Mouse (Mus musculus): ENCODE results near the gene Agmat. TPM values are rescaled to one million over a fixed set of nuclear protein-coding genes. Genes with fewer than 3 reads are reported as not detected.

Gene Agmat
- polyA plus RNA-seq, 1 experiment, result 0.15 TPM

DNA sequence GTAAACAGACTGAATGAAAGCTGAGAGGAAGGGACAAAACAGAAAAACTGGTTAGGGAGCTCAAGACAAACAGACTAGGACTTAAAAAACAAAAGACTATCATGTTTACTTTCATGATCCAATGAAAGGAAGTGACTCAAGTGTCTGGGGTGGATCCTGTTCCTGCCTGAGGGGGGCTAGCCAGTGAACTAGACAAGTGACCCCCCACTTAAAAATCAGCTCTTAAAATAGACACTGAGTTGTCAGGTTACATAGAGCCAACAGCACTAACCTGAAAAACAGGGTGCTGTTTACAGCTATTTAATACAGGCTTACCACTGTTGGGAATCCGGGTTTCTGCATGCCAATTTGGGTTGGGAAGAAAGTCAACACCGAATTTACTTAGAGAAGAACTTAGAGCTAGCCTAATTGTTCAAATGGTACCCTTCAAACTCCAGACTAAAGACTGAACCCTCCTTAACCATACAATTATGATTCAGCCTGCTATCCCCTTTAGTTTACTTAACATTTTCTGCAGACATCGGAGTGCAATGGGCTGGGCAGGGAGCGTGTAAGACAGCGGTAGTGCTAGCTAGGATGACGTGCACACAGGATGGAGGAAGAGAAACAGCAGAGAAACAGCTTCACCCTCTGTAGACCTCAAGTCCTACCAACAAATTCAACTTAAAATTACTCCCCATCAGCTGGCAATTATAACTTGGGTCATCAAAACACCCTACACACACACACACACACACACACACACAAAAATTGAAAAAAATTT, 25.5 kb upstream of the Agmat start:
- H3K4me1 ChIP-seq (ENCODE audit: control insufficient read depth, insufficient read depth, low read length), result peaks cover 35% of the 10 kb centered on the region
- TF ChIP-seq POLR2A (IDR thresholded peaks at IDR 0.05; ENCODE audit: borderline replicate concordance, extremely low read depth, low read depth, low read length) (peak; percentile 17; the same call in 1 of the 2 replicates), CTCF (IDR thresholded peaks at IDR 0.05; ENCODE audit: insufficient read depth, low read length) (no peak)
- 3% methylated on average over 6 of the region's 6 CpGs for WGBS
- no peak for DNase-seq
- H3K4me3 ChIP-seq (replicated peaks; ENCODE audit: extremely low read depth, low read depth, low read length), result peak overlapping the region; percentile 25

DNA sequence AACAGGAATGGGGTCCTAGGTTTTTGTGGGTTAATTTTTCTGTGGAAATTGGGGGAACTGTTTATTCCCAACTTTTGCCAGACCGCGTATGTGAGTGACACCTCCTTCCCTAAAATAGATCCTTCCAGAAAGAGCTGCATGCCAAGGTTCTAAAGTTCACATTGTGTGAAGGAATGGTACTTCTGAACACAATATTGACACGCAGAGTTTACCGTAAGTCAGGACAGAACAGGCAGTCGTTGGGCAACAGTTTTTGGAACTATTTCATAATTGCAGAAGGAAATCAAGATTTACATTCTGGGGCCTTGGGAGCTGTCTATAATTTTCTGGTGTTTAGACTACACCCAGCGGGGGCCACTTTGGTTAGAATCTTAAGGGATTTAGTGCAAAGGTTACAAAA, 24.5 kb upstream of the Agmat start:
- Histone ChIP-seq H3K4me3 (replicated peaks; ENCODE audit: extremely low read depth, low read depth, low read length) (peak overlapping the region; percentile 72), H3K4me1 (ENCODE audit: control insufficient read depth, insufficient read depth, low read length) (peaks cover 33% of the 10 kb centered on the region)
- 5% methylated on average over 6 of the region's 6 CpGs for WGBS
- no peak for DNase-seq
- TF ChIP-seq POLR2A (IDR thresholded peaks at IDR 0.05; ENCODE audit: borderline replicate concordance, extremely low read depth, low read depth, low read length) (no peak), CTCF (IDR thresholded peaks at IDR 0.05; ENCODE audit: insufficient read depth, low read length) (no peak)

DNA sequence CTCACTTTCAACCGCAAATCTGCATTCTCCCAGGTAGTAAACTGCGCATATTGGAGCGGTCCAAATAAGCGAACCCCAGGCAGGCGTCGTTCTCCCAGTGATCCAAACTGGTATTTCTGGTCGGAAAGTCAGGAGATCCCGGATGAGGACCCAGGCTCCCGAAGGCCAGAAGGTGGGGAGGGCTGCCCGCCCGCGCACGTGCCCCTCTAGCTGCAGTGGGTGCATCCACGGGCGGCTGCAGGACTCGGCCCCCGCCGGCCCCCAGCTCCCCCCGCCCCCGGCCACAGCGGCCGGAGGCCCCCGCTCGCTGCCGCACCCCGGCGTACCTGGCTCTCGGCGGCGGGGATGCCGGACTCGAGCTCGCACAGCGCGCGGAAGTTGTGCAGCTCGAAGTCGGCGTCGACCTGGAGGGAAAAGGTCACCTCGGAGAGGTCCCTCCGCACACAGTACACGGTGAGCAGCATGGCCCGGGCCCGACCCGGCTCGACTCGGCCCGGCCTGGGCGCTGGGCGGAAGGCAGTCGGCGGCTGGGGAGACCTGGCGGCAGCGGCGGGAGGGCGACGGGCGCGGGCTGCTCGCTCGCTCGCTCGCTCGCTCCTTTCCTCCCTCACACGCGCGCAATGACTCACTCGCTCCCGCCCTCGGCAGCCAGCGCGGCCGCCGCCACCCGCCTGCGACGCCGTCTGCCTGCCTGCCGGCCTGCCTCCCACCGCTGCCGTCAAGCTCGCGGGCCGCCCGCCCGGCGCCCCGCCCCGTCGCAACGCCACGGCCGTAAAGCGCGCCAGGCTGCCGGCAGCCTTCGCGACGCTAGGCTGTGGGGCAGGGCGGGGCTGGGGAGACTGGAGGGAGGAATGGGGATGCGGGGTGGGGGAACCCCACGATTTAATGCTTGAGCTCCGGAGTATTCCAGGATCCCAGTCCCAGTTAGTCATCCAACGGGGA, 23.5 kb upstream of the Agmat start, which contains the start of gene Ddi2:
Gene Ddi2, minus strand, starts transcription at position 689 of the 942 bp plus-strand sequence.
- peaks cover 30% of the 10 kb centered on the region for H3K4me1 ChIP-seq (ENCODE audit: control insufficient read depth, insufficient read depth, low read length)
- TF ChIP-seq POLR2A (IDR thresholded peaks at IDR 0.05; ENCODE audit: borderline replicate concordance, extremely low read depth, low read depth, low read length) (peak; percentile 57; the same call in 1 of the 2 replicates), CTCF (IDR thresholded peaks at IDR 0.05; ENCODE audit: insufficient read depth, low read length) (no peak)
- H3K4me3 ChIP-seq (replicated peaks; ENCODE audit: extremely low read depth, low read depth, low read length), result peak within 1 kb of the TSS; percentile 75
- whole genome bisulfite sequencing, result 1% methylated on average over 102 of the region's 105 CpGs
- peak; percentile 86 for DNase-seq

DNA sequence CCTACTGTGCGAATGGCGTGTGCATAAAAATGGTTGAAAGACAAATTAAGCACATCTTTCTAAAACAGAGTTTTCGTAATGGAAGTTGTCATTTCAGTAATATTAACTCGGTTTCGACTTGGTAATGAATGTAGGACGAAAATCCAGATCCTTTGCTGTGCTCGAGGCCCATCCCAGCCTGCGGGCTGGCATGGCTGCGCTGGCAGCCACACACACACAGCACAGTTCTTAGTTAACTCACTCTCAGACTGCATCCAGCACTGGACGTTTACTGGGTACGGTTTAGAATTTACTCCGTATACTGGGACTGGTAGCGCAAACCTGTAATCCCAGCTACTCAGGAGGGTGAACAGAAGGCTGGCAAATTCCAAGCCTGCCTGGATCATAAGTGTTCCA, 22.8 kb upstream of the Agmat start:
- TF ChIP-seq CTCF (IDR thresholded peaks at IDR 0.05; ENCODE audit: insufficient read depth, low read length) (no peak), POLR2A (IDR thresholded peaks at IDR 0.05; ENCODE audit: borderline replicate concordance, extremely low read depth, low read depth, low read length) (no peak)
- Histone ChIP-seq H3K4me1 (ENCODE audit: control insufficient read depth, insufficient read depth, low read length) (peaks cover 29% of the 10 kb centered on the region), H3K4me3 (replicated peaks; ENCODE audit: extremely low read depth, low read depth, low read length) (peak overlapping the region; percentile 75)
- WGBS, result 8% methylated on average over 13 of the region's 13 CpGs
- DNase-seq, result no peak

DNA sequence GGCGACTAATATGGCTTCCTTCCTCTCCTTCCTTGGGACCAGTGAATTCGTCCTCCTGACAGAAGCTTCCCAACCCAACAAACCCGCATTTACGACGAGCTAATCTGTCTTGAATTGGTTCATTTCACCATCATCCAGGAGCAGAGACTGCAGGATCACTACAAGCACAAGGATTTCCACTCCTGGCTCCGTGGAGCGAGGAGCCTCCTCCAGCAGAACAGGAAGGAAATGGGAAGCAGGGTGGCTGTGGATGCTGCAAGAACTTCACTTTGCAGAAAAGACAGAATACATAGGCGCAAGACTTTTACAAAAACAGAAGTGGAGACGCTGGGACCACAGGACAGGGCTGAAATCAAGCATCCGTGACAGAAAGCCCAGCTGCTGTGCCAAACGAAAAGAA, 21.9 kb upstream of the Agmat start:
- Histone ChIP-seq H3K4me3 (replicated peaks; ENCODE audit: extremely low read depth, low read depth, low read length) (no peak overlapping the region), H3K4me1 (ENCODE audit: control insufficient read depth, insufficient read depth, low read length) (peaks cover 21% of the 10 kb centered on the region)
- whole genome bisulfite sequencing, result 53% methylated on average over 11 of the region's 11 CpGs
- TF ChIP-seq POLR2A (IDR thresholded peaks at IDR 0.05; ENCODE audit: borderline replicate concordance, extremely low read depth, low read depth, low read length) (no peak), CTCF (IDR thresholded peaks at IDR 0.05; ENCODE audit: insufficient read depth, low read length) (no peak)
- no peak for DNase-seq

DNA sequence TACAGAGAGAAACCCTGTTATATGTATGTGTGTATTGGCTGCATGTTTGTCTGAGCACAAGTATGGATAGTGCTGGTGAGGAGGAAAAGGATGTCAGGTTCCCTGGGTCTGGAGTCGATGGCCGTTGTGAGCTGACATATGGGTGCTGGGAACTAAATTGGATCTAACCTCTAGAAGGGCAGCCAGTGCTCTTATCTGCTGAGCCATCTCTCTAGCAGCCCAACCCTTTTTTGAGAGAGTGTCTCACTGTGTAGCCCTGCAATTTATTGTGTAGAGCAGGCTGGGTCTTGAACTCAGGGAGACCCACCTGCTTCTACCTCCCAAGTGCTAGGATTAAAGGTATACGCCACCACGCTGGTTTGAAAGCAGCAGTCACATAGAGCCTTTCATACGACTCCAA, 21.2 kb upstream of the Agmat start:
- TF ChIP-seq POLR2A (IDR thresholded peaks at IDR 0.05; ENCODE audit: borderline replicate concordance, extremely low read depth, low read depth, low read length), result no peak
- no peak for TF ChIP-seq CTCF (IDR thresholded peaks at IDR 0.05; ENCODE audit: insufficient read depth, low read length)
- WGBS, result 71% methylated on average over 5 of the region's 5 CpGs
- Histone ChIP-seq H3K4me1 (ENCODE audit: control insufficient read depth, insufficient read depth, low read length) (peaks cover 18% of the 10 kb centered on the region), H3K4me3 (replicated peaks; ENCODE audit: extremely low read depth, low read depth, low read length) (no peak overlapping the region)
- DNase-seq, result no peak

DNA sequence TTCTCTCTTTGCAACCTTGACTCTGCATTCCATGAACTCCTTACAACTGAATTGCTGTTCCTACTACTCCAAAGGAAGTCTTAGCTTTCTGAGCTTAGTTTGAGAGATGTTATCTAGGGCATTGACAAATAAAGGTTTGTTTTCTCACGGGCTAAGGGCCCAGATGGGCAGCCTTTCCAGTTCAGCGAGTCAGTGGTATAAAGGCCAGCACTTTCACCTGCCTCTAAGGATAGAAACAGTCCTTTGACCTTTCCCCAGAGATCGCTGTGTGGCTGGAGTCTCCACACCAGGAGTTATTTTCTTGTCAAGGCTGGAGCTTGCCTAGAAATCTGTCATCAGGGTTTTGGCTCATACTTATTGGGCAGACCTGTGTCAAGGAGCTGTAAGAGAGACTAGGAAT, 20.7 kb upstream of the Agmat start:
- Histone ChIP-seq H3K4me3 (replicated peaks; ENCODE audit: extremely low read depth, low read depth, low read length) (no peak overlapping the region), H3K4me1 (ENCODE audit: control insufficient read depth, insufficient read depth, low read length) (peaks cover 16% of the 10 kb centered on the region)
- TF ChIP-seq CTCF (IDR thresholded peaks at IDR 0.05; ENCODE audit: insufficient read depth, low read length), result no peak
- no peak for TF ChIP-seq POLR2A (IDR thresholded peaks at IDR 0.05; ENCODE audit: borderline replicate concordance, extremely low read depth, low read depth, low read length)
- 43% methylated on average over 3 of the region's 3 CpGs for WGBS
- peak; percentile 36 for DNase-seq

DNA sequence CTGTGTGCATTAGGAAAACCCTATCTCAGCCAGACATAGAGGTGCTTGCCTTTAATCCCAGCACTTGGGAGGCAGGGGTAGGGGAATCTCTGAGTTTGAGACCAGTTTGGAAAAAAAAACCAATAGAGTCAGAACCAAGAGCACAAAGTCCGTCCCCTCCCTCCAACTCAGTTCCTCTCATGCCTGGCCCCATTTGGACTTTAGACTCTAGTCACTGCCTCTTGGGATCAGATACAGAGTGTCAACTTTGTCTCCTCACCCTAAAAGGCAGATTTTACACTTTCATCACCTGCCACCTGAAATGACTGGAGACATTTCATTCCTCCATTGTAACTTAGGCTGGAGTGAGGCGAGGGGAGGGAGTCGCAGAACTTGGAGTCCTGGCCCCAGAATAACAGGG, 17.2 kb upstream of the Agmat start:
- no peak for DNase-seq
- no peak overlapping the region for H3K4me3 ChIP-seq (replicated peaks; ENCODE audit: extremely low read depth, low read depth, low read length)
- no peak for TF ChIP-seq POLR2A (IDR thresholded peaks at IDR 0.05; ENCODE audit: borderline replicate concordance, extremely low read depth, low read depth, low read length)
- TF ChIP-seq CTCF (IDR thresholded peaks at IDR 0.05; ENCODE audit: insufficient read depth, low read length), result no peak
- peaks cover 7% of the 10 kb centered on the region for H3K4me1 ChIP-seq (ENCODE audit: control insufficient read depth, insufficient read depth, low read length)
- 93% methylated on average over 3 of the region's 3 CpGs for WGBS

DNA sequence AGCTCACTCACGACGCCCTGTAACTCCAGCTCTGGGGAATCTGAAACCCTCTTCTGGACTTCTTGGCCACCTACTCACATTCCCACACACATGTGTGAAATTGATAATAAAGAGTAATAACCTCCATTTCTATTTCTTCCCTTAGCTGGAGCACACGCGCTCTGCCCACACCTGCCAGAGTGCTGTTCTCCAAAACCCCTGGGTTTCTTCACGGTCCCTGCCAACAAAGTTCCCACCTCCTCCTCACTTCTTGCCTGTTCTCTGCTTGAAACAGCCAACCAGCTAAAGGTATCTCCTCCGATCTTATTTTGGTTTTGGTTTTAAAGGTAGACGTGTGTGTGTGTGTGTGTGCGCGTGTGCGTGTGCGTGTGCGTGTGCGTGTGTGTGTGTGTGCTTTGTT, 16.1 kb upstream of the Agmat start:
- TF ChIP-seq POLR2A (IDR thresholded peaks at IDR 0.05; ENCODE audit: borderline replicate concordance, extremely low read depth, low read depth, low read length) (no peak), CTCF (IDR thresholded peaks at IDR 0.05; ENCODE audit: insufficient read depth, low read length) (no peak)
- 0 out of 2 replicates have a peak, but pooled peaks cover 2% of the 10 kb centered on the region for H3K4me1 ChIP-seq (ENCODE audit: control insufficient read depth, insufficient read depth, low read length)
- WGBS, result 84% methylated on average over 13 of the region's 13 CpGs
- H3K4me3 ChIP-seq (replicated peaks; ENCODE audit: extremely low read depth, low read depth, low read length), result no peak overlapping the region
- no peak for DNase-seq
